ENCODE assay signal across 37 mouse cellular contexts in genomic region chr3:36207520-36208264, GRCm38 (mm10). TPM values are rescaled to one million over a fixed set of nuclear protein-coding genes. Genes with fewer than 3 reads are reported as not detected.
A peak's percentile ranks its signal among the peaks of the same experiment; 100 is the strongest.
DNase-seq lines count a peak whose midpoint lies in the region; ATAC-seq lines count a peak whose summit lies in the region.
"Had no signal": no experiment of that assay in that cellular context is flagged by ENCODE, and none has a peak within 500 bp of the region (broad histone marks: within the 10 kb centered on the region; RNA-seq: fewer than 3 reads in every experiment).

No protein-coding gene starts in this region.

- no peak overlapping the region for H3K9ac ChIP-seq in kidney, embryonic 15.5 days
- H3K9ac ChIP-seq: embryonic facial prominence, embryonic 12.5 days; heart, embryonic 12.5 days; hindbrain, embryonic 14.5 days; liver, embryonic 15.5 days; lung, embryonic 15.5 days; stomach, embryonic 15.5 days had no signal

- WGBS in kidney, embryonic 15.5 days: 67% methylated on average over 19 of the region's 19 CpGs

- peak; percentile 24; the same call in 1 of the 2 replicates for ATAC-seq in frontal cortex, adult (ENCODE audit: low TSS enrichment)
- peak; percentile 62; the same call in 1 of the 2 replicates for ATAC-seq in kidney, embryonic 15.5 days (replicated peaks; ENCODE audit: low FRiP score)
- ATAC-seq: forebrain, embryonic 14.5 days; Patski had no signal

- H3K36me3 ChIP-seq in kidney, embryonic 15.5 days: no peaks in the 10 kb centered on the region
- H3K36me3 ChIP-seq: embryonic facial prominence, embryonic 12.5 days; G1E; heart, embryonic 12.5 days; liver, embryonic 15.5 days; lung, embryonic 15.5 days; stomach, embryonic 15.5 days had no signal

- no peak for DNase-seq in frontal cortex, postnatal 10 days (ENCODE audit: low spot score in 2 of 2)
- peak; percentile 56 for DNase-seq in kidney, adult 18-20 months
- peak; percentile 62 to 79 for DNase-seq in kidney, postnatal 25 days
- DNase-seq in layer of hippocampus, adult 8-10 months (ENCODE audit: low spot score in 2 of 2): no peak
- DNase-seq in layer of hippocampus, postnatal 25 days (ENCODE audit: extremely low spot score in 1 of 2, low spot score in 1 of 2): no peak
- no peak for DNase-seq in lung, postnatal 10 days
- DNase-seq: adrenal gland, postnatal 14 days; cerebellum, adult 11-12 months; cerebellum, adult 9-11 months; embryo, embryonic 11 days; heart, adult 2 months; layer of hippocampus, adult 9-11 months; liver; midbrain, embryonic 14.5 days; right cerebral cortex, postnatal 14 days; thymus, adult 18-20 months; thymus, postnatal 36 days had no signal

- no peak overlapping the region for H3K4me3 ChIP-seq in kidney, embryonic 15.5 days (replicated peaks)
- H3K4me3 ChIP-seq: embryonic facial prominence, embryonic 12.5 days; heart, adult 2 months; heart, embryonic 12.5 days; liver, embryonic 15.5 days; lung, embryonic 15.5 days; stomach, embryonic 15.5 days had no signal

- no peak overlapping the region for H3K27ac ChIP-seq in kidney, embryonic 15.5 days
- H3K27ac ChIP-seq: embryonic facial prominence, embryonic 12.5 days; heart, adult 2 months; hindbrain, embryonic 14.5 days; liver, embryonic 15.5 days; lung, embryonic 15.5 days; macrophage; stomach, embryonic 15.5 days had no signal

- no peaks in the 10 kb centered on the region for H3K9me3 ChIP-seq in kidney, embryonic 15.5 days (replicated peaks)
- H3K9me3 ChIP-seq: embryonic facial prominence, embryonic 12.5 days; G1E; heart, embryonic 12.5 days; liver, embryonic 15.5 days; lung, embryonic 15.5 days; stomach, embryonic 15.5 days had no signal

- no peak overlapping the region for H3K4me2 ChIP-seq in kidney, embryonic 15.5 days
- H3K4me2 ChIP-seq: embryonic facial prominence, embryonic 12.5 days; heart, embryonic 12.5 days; hindbrain, embryonic 14.5 days; liver, embryonic 15.5 days; lung, embryonic 15.5 days; stomach, embryonic 15.5 days had no signal

- H3K27me3 ChIP-seq in kidney, embryonic 15.5 days: no peaks in the 10 kb centered on the region
- H3K27me3 ChIP-seq: embryonic facial prominence, embryonic 12.5 days; heart, embryonic 12.5 days; liver, embryonic 15.5 days; lung, embryonic 15.5 days; stomach, embryonic 15.5 days had no signal

- no peaks in the 10 kb centered on the region for H3K4me1 ChIP-seq in kidney, embryonic 15.5 days
- H3K4me1 ChIP-seq: embryonic facial prominence, embryonic 12.5 days; heart, embryonic 12.5 days; liver, embryonic 15.5 days; stomach, embryonic 15.5 days had no signal

RNA-seq across cellular contexts. Expression of gene Qrfpr, which starts 14.4 kb away (rescaled TPM):
- polyA plus RNA-seq in kidney, embryonic 15.5 days (2015; fragmentation: Nextera tagmentation; extraction: Ambion mirVana): not detected in 2 replicates
- total RNA-seq in layer of hippocampus, adult 8-10 months (2022): 1 to 10 TPM in 3 of 4 experiments, under 1 TPM in 1; 0.61 to 2.3 (median 1.7) TPM
- 1 to 10 TPM in 1 of 2 experiments, under 1 TPM in 1; 0.77 to 1.3 TPM for total RNA-seq in layer of hippocampus, postnatal 25 days (2021)
- total RNA-seq: adrenal gland, postnatal 14 days; gastrocnemius, adult 8-10 months; gastrocnemius, postnatal 4 days; heart, adult 2 months; hematopoietic stem cell, adult 5-6 weeks; megakaryocyte-erythroid progenitor cell, adult 5-6 weeks; monocyte, adult 5-6 weeks had no signal
- polyA plus RNA-seq: G1E; heart, adult 2 months; heart, embryonic 12.5 days; large intestine, adult 2 months; limb, embryonic 11.5 days; liver, embryonic 15.5 days; macrophage; Patski; small intestine, adult 2 months had no signal

RNA-seq across cellular contexts. Expression of gene D3Ertd254e, which starts 56.9 kb away (rescaled TPM):
- 7.6 and 9.0 TPM in 2 replicates for polyA plus RNA-seq in kidney, embryonic 15.5 days (2015; fragmentation: Nextera tagmentation; extraction: Ambion mirVana)
- total RNA-seq in layer of hippocampus, adult 8-10 months (2022): 10 to 100 TPM; 15.1 to 19.7 (median 18.2) TPM
- total RNA-seq in layer of hippocampus, postnatal 25 days (2021): 10 to 100 TPM; 15.3 to 17.6 TPM

Comparison
In these comparisons a context has a peak if more than half of its experiments do, and no peak if none do; other contexts are left out.
1. DNase-seq: peak in kidney, adult 18-20 months (single experiment) and kidney, postnatal 25 days (2 of 2); none in frontal cortex, postnatal 10 days (0 of 2), layer of hippocampus, adult 8-10 months (0 of 2), layer of hippocampus, postnatal 25 days (0 of 2) and lung, postnatal 10 days (single experiment).